Mouse (Mus musculus) A20 (cell line): ENCODE measurements around the gene Trpv5.

Experiments
- DNase-seq: peaks from one replicate; pipeline ENCODE4 v3.0.0-alpha.2; 2011; ENCODE audit warnings: low read depth, low spot score

The Trpv5 gene

GRCm38 (mm10) chr6:41680669-41681068 lies at the start of gene Trpv5:
Gene Trpv5 (minus strand): TSS chr6:41680769.
- DNase-seq, result no peak

- no peak for DNase-seq
These were observed 47.5 kb upstream of the Trpv5 start for GRCm38 (mm10) chr6:41727989-41728609.

DNA sequence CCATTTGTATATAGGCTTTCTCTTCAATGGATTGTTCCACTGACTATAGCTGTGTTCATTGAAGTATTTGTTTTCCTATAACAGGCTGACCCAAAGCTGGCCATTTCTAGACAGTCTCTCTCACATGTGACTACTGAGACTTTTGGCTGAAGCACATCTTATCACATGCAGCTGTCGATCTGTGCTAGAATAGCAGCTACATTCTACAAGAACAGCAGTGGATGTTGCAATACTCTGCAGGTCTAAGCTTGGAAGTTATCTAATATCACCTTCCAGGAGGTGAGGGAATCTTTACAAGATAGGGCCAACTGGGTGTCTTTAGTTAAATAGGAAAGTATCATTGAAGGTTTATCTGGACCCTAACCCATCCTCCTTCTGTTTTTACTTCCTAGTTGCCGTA lies 40.9 kb upstream of the Trpv5 start:
- no peak for DNase-seq

GRCm38 (mm10) chr6:41710281-41710680 lies 29.7 kb upstream of the Trpv5 start:
- no peak for DNase-seq

DNA sequence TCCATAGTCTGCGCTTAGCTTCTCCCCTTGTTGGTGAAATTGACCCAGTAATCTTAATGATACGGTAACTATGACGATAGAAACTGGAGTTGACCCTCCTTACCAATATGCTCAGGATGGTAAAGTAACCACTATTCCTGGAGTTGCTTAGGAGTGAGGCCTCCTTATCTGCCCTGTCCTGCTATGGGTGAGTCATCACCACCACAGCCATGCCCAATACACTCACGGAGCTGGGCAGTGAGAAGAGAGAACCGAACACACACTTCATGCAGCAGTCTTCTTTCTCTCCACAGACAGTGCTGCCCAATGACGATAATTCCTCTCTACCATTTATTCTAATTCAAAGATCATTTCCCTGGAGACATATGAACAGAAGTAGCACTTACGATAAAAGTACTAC lies 25.7 kb upstream of the Trpv5 start:
- DNase-seq, result no peak

- DNase-seq, result no peak
These were observed 23.6 kb upstream of the Trpv5 start, which contains the start of gene Kel for GRCm38 (mm10) chr6:41704123-41704522. Gene Kel (minus strand): TSS chr6:41704339.

DNA sequence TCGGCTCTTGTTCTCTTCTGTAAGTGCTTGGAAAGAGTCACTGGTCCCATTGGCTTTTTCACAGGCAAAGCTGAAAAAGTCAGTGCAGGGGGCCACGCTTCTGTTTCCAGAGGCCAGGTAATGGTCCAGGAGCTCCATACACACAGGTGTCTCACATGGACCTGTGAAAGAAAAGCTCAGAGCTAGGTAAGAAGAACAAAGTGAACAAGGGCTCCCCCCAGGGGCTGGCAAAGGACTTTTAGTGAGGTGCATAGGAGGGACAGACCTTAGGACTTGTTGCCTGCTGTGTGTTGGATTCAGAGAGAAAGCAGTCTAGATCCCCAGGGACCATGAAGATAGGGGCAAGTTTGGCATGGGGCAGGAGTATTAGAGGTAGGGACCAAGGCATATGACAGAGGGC lies 22.4 kb upstream of the Trpv5 start:
- no peak for DNase-seq

DNA sequence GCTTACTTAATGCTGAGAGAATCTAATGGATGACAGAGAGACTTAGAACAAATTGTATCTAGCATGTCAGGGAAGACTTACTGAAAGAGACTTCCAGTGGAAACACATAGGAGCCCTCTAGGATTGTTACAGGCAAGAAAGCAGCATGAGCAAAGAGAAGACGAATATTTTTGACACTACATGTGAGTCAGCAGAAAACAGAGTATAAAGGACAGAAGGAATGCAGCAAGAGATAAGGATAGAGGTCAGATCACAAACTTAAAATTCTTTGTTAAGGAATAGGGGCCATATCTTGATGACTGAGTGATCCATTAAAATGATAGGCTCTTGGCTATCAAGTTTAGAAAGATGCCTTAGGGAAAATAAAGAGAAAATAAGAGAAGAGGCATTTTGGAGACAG lies 20.7 kb upstream of the Trpv5 start:
- no peak for DNase-seq

- no peak for DNase-seq
These were observed 13.8 kb upstream of the Trpv5 start for GRCm38 (mm10) chr6:41694407-41694806.

- no peak for DNase-seq
These were observed 11.6 kb upstream of the Trpv5 start for GRCm38 (mm10) chr6:41692200-41692599.

- DNase-seq, result no peak
These were observed 5.0 kb upstream of the Trpv5 start for GRCm38 (mm10) chr6:41685596-41685995.

DNA sequence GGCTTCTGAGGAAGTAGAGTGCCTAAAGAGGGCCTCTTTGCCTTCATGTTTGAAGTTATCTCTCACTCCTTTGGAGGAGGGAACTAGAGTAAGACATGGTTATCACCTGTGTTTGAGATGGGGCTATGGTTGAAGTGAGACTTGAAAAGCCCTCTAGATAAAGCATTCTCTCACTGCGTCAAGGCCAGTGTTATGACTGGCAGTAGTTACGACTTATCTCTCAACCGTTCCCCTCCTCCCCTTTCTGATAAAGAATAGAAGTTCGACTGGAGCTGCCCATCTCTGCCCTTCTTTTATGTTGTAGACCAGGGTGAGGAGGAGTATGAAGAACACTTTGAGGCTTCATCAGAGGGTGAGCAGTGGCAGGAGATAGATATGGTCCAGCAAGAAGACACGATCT lies 4.3 kb upstream of the Trpv5 start:
- DNase-seq, result no peak

DNA sequence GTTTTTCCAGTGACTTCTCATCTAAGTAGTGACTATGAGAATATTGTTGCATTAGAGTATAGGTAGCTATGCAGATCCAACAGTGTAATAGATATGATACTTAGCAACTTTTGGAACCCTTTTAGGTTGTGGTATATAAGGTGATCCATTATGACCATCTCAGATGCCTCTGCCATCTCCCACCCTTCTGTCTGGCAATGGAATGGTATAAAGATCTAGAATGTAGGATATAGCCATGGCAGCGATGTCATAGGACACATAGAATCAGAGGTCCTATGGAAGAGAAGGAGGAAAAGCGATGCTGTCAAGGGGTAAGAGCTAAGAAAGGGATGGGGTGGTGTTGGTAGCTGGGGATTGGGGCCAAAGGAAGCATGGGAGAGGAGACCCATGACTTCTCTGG lies 3.6 kb upstream of the Trpv5 start, which contains the start of gene Llcfc1:
TSS of gene Llcfc1 (plus strand) at position 301 of the 400 bp plus-strand sequence.
- no peak for DNase-seq

DNA sequence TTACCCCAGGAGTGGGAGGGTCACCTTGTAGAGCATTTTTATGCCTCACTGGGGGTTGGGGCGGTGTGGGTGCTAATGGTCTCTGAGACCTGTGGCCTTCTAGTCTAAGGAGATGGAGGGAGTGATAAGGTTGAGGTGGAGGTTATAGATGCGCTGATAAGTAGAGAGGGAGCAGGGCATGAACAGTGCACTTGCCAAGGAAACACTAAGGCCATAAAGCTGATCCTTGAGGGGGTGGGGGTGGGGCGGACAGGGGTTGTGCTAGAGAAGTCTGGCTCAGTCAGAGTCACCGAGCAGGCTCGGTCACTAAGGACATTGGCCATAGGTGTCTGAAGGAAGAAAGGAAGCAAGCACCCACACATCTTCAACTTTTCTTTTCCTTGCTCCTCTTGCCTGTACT lies 1.1 kb upstream of the Trpv5 start:
- no peak for DNase-seq

DNA sequence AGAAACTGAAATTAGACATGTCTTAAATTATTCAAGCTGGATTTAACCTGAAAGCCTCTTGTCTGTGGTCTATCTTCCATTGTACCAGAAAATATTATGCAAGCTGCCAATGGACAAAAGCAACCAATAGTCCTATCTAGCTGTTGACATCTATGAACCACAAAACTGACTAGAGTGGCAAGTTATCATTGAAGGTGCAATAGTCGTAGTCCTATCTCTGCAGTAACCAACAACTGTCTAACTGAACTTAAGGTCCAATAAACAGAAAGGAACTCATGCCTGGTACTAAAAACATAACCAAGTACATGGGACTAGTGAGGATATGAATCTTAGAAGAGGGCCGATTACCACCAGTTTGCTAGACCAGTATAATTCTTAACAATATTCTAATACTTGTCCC lies 4.0 kb downstream of the Trpv5 start:
- DNase-seq, result no peak

GRCm38 (mm10) chr6:41662320-41662719 lies 18.2 kb downstream of the Trpv5 start:
- DNase-seq, result no peak

GRCm38 (mm10) chr6:41658487-41658886 lies 22.1 kb downstream of the Trpv5 start:
- no peak for DNase-seq

DNA sequence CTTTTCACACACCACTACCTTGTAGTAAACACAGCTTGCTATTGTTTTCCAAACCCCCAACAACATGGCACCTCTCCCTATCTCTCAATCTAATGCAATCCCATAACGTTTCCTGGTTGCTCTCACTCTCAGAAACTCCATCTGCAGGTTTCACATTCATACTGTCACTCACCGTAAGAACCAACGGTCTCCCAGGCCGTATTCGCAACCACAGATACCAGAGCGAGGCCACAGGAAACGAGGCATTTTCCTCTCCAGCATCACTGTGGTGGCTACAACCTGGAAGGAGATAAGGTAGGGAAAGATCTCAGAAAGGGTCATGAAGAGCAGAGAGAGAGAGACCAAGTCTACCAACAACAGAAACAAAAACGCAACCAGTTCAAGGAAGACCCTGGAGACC lies 25.9 kb downstream of the Trpv5 start:
- DNase-seq, result no peak

DNA sequence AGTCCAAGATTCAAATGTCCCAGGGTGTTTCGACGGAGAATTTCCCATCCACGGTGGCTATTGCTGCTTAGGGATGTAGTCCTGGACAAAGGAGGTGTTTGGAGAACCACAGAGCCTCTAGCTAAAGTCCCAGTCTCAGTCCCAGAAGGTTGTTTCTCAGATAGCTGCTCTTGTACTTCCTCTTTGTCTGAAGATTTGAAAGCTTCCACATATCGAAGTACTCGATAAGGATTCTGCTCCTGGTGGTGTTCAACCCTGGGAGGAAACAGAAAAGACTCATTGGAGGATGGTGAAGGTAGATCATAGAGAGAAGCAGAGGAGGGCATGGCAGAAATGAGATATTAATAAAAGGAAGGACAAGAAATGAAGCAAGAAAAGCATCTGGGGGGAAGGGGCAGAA lies 27.4 kb downstream of the Trpv5 start:
- no peak for DNase-seq

DNA sequence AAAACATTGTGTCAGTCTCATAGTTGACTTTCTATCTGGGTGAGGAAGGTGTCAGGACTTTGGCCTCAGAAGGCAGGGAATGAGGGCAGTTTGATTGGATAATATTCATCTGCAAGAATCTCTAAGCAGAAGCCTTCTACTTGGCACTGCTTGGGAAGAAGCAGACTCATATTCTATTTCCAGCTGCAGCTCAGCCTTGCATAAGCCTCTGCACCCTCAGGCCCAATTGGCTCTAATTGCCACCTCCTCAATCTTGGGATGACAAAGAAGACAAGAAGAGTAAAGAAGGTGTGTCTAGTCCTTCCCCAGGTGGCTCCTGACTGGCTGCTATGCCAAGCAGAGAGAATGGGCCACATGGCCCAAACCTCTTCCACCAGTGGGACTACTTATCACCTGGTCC lies 33.9 kb downstream of the Trpv5 start:
- no peak for DNase-seq

- no peak for DNase-seq
These were observed 34.3 kb downstream of the Trpv5 start for GRCm38 (mm10) chr6:41646220-41646619.

GRCm38 (mm10) chr6:41643227-41643626 lies 37.3 kb downstream of the Trpv5 start:
- DNase-seq, result no peak

GRCm38 (mm10) chr6:41642765-41643164 lies 37.8 kb downstream of the Trpv5 start:
- no peak for DNase-seq
